8 mouse cellular contexts compared by ENCODE assay signal in genomic region chr14:27428573-27428972, GRCm38 (mm10). TPM values are rescaled to one million over a fixed set of nuclear protein-coding genes. Genes with fewer than 3 reads are reported as not detected.
DNase-seq lines count a peak whose midpoint lies in the region; TF ChIP-seq lines count a peak whose summit lies in the region.

TSS of gene Fam208a (plus strand) at chr14:27428834.

- no peak for TF ChIP-seq CTCF in cortical plate, adult 2 months (IDR thresholded peaks at IDR 0.05; ENCODE audit: extremely low read depth, insufficient read depth, low read length)
- TF ChIP-seq CTCF in left cerebral cortex, adult 2 months (IDR thresholded peaks at IDR 0.05), result no peak

- H3K27ac ChIP-seq in cortical plate, adult 2 months (ENCODE audit: insufficient read depth, low read length), result peak within 1 kb of the TSS; percentile 98
- peak within 1 kb of the TSS; percentile 100 for H3K27ac ChIP-seq in left cerebral cortex, adult 2 months
- peak within 1 kb of the TSS; percentile 54 for H3K27ac ChIP-seq in macrophage

- H3K79me2 ChIP-seq in macrophage (ENCODE audit: inconsistent target), result peaks cover 41% of the 10 kb centered on the region

- peak; percentile 73 for DNase-seq in adipocyte (ENCODE audit: low spot score)
- DNase-seq in gastrocnemius, adult 8-10 months (ENCODE audit: low spot score in 2 of 2), result peak; percentile 94 to 95
- DNase-seq in hindlimb bud, embryonic 11.5 days (ENCODE audit: extremely low spot score, low read depth, low spot score), result peak; percentile 35
- peak; percentile 92 to 94 for DNase-seq in left cerebral cortex, adult 2 months (ENCODE audit: extremely low spot score in 1 of 2, low spot score in 2 of 2)
- peak; percentile 84 for DNase-seq in retina, postnatal 7 days (ENCODE audit: low read depth, low spot score)
- peak; percentile 93 for DNase-seq in urinary bladder, adult 2 months (ENCODE audit: low spot score)

- TF ChIP-seq POLR2A in cortical plate, adult 2 months (IDR thresholded peaks at IDR 0.05; ENCODE audit: extremely low read depth, insufficient read depth, low read length), result peak; percentile 57

- intact Hi-C loops in left cerebral cortex, adult 2 months (cut with DNase I), result loop anchor here (10.0 kb wide), 2 partner anchors 164 to 454 kb away; partner anchors contain the start of gene Appl1

- 14% methylated on average over 28 of the region's 43 CpGs for WGBS in macrophage (ENCODE audit: missing documents)

- H3K36me3 ChIP-seq in macrophage (ENCODE audit: inconsistent target), result no peaks in the 10 kb centered on the region

- no peaks in the 10 kb centered on the region for H3K4me1 ChIP-seq in cortical plate, adult 2 months (ENCODE audit: control insufficient read depth, insufficient read depth, low read length)

- peak within 1 kb of the TSS; percentile 46 for H3K4me3 ChIP-seq in cortical plate, adult 2 months (ENCODE audit: insufficient read depth, low read length)
- peak within 1 kb of the TSS; percentile 79 for H3K4me3 ChIP-seq in left cerebral cortex, adult 2 months
- peak within 1 kb of the TSS; percentile 56 for H3K4me3 ChIP-seq in macrophage (ENCODE audit: inconsistent target)

RNA-seq across cellular contexts. Expression of gene Fam208a, which starts in this region (rescaled TPM):
- polyA plus RNA-seq in cortical plate, adult 2 months (2012; rRNA removed), result 27.3 and 27.7 TPM in 2 replicates
- total RNA-seq in gastrocnemius, adult 8-10 months (2022), result 1 to 10 TPM; 3.1 to 4.5 (median 4.1) TPM
- 10 to 100 TPM; 27.6 to 31.8 TPM for total RNA-seq in left cerebral cortex, adult 2 months (2021)
- total RNA-seq in macrophage (2018; cell fraction: chromatin; rRNA removed), result 100 to 1,000 TPM in 18 of 26 experiments, 10 to 100 TPM in 8; 51.0 to 191 (median 118) TPM
- total RNA-seq in macrophage (2018; cell fraction: cytosol; rRNA removed), result 10 to 100 TPM in 24 of 26 experiments, 1 to 10 TPM in 2; 7.1 to 26.6 (median 18.3) TPM
- total RNA-seq in macrophage (2018; cell fraction: nucleus; rRNA removed), result 100 to 1,000 TPM in 9 of 26 experiments, 10 to 100 TPM in 17; 41.0 to 154 (median 87.7) TPM
- 10.1 to 15.1 TPM (median 14.4 TPM) in 3 replicates for polyA plus RNA-seq in macrophage (2018)
- 33.8 and 40.6 TPM in 2 replicates for polyA plus RNA-seq in urinary bladder, adult 2 months (2012; rRNA removed)

Comparison
In these comparisons a context has a peak if more than half of its experiments do, and no peak if none do; other contexts are left out.
1. Peak in every context shown above with its lines: DNase-seq, H3K4me3 ChIP-seq and H3K27ac ChIP-seq.
2. RNA of gene Fam208a (total RNA-seq): 27.6 to 31.8 TPM in left cerebral cortex, adult 2 months; 3.1 to 4.5 TPM in gastrocnemius, adult 8-10 months; every median in the first group is over 4 times any median in the second.
3. DNase-seq: peak in every context shown above with its lines; median percentile 94 in gastrocnemius, adult 8-10 months; 93 in left cerebral cortex, adult 2 months; 93 in urinary bladder, adult 2 months; 84 in retina, postnatal 7 days; 73 in adipocyte; 35 in hindlimb bud, embryonic 11.5 days.